Mouse (Mus musculus) testis, adult 2 months (tissue): ENCODE results near the gene Ppara.

ENCODE experiments used
- CTCF ChIP-seq: fragments of 200-500 bp; IDR thresholded peaks from 2 replicates; pipeline ENCODE4 v1.5.1; 2012; ENCODE audit warnings: low read depth, mild to moderate bottlenecking, inconsistent platforms, low read length, moderate library complexity; ENCODE audit not compliant: control insufficient read depth, insufficient read depth, insufficient replicate concordance
- POLR2A ChIP-seq: fragments of 200-500 bp; IDR thresholded peaks from 2 replicates; pipeline ENCODE4 v1.6.1; 2012; ENCODE audit warnings: low read depth, mild to moderate bottlenecking, inconsistent platforms, low read length, moderate library complexity; ENCODE audit not compliant: control insufficient read depth

DNA sequence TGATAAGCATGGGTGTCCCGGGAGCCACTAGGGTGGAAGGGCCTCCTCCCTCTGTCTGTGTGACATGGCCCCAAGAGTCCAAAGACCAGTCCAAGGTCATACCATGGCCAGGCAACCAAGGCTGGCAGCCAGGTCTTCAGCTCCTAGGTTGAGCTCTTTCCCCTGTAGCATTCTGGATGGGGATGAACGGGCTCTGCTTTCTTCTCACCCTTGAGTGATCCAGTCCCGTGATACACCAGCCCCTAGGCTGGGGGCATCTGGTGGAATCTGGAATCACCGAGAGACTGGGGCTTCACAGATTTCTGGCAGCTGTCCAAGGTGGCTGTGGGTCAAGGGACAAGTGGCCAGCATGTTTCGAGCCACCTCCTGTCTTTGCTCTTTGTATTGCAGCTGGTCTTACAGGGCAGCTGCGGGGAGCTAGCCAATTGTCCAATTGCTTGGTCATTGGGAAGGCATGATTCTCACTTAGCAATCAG lies 14.4 kb upstream of the Ppara start:
- TF ChIP-seq POLR2A (no peak), CTCF (no peak)
